Mouse (Mus musculus): Measurements from ENCODE around the gene St13. TPM values are rescaled to one million over a fixed set of nuclear protein-coding genes. Genes with fewer than 3 reads are reported as not detected.
"Not testable (repeated sequence)": the region's sequence is repeated elsewhere in the genome, so short reads cannot be mapped to it uniquely, and the experiment has no call there.

St13 gene
- total RNA-seq (2022) = 100 to 1,000 TPM; 102 to 114 (median 104) TPM

DNA sequence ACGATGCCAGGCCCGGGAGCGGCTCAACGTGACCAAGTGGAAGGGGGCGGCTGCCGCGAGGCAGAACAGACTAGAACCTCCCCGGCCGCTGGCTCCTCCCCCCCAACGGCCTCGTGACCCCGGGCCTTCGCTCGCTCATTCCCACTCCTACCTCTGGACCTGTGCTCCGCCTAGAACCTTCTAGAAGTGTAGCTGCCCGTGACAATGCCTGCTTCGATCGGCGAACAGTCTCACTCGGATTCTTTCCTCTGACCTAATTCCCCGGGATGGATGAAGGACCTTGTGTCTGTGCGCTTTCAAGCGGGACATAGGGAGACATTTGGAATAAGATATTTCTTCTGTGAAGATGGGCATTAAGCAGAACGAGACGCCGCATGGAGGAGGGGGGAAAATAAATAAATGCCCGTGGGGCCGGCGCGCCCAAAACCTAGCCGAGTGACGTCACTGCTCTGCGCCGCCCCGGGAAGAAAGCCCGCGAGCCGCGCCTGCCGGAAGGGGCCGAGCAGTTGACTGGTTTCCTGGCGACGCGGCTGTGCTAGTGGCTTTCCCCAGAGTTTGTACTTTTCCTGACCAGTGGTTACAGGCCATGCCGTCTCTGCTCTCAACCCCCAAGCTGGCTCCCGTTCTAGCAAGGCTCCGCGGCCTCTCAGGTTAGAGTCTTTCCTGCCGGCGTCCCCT lies at the start of gene St13, which contains the start of gene Xpnpep3:
Gene St13 (minus strand): TSS at position 440 of the 678 bp plus-strand sequence.
Gene Xpnpep3 (plus strand): TSS at position 501 of the 678 bp plus-strand sequence.
- DNase-seq (ENCODE audit: low spot score) = peak; percentile 98

GRCm38 (mm10) chr15:81448463-81448862 lies 48.6 kb upstream of the St13 start:
- DNase-seq (ENCODE audit: low spot score) = peak; percentile 82

DNA sequence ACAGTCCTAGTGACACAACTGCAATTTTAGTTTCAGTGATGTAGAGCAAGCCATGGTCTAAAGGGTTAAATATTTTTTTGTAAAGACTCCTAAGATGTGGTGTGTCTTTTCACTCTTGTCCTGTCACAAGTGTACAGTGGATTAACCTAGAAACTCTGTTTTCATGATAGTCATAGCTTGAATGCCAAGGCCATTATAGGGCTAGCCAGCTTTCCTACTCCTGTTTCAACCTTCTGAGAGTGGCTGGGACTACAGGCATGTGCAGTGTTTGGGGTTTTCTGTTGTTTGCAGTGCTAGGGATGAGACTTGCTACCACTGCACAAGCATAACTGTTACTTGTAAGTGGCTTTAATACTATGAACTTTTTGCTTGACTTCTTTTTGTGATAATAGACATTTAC lies 39.4 kb upstream of the St13 start:
- DNase-seq (ENCODE audit: low spot score) = no peak

DNA sequence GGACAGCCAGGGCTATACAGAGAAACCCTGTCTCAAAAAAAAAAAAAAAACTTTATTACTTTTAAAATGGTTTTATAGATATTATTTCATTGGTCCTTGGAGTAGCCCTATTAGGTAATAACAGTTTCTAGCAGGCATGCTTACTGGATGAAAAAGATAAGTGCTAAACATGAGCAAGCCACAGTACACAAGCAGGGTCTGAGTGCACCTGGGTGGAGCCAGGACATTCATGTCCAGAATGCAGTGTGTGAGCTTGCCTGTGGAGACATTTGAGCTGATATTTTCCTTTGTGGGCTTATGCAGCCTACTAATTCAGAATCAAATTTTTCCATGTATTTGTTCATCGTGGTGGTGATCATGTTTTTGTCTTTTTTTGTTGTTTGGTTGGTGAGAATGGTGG lies 38.5 kb upstream of the St13 start:
- no peak for DNase-seq (ENCODE audit: low spot score)

- DNase-seq (ENCODE audit: low spot score) = no peak
Measured at GRCm38 (mm10) chr15:81431195-81431594, 31.3 kb upstream of the St13 start.

DNA sequence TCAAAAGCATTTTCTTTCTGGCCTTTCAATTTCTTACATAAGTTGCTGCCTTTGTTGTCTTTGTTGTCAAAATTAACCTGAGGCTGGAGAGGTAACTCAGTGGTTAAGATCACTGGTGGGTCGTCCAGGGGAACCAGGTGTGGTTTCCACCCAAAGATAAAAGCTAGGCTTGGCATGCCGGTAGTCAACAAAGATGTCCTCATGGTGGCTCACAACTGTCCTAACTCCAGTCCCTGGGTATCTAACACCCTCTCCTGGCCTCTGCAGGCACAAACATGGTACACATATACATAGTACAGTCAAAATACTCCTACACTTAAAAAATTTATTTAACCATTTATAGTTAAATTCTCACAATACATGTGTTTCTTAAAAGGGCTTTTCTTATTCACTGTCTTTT lies 28.1 kb upstream of the St13 start:
- DNase-seq (ENCODE audit: low spot score) = no peak

GRCm38 (mm10) chr15:81425311-81425710 lies 25.4 kb upstream of the St13 start:
- DNase-seq (ENCODE audit: low spot score) = no peak

- DNase-seq (ENCODE audit: low spot score) = no peak
Measured at GRCm38 (mm10) chr15:81422156-81422681, 22.3 kb upstream of the St13 start.

- no peak for DNase-seq (ENCODE audit: low spot score)
Measured at GRCm38 (mm10) chr15:81421454-81421853, 21.6 kb upstream of the St13 start.

DNA sequence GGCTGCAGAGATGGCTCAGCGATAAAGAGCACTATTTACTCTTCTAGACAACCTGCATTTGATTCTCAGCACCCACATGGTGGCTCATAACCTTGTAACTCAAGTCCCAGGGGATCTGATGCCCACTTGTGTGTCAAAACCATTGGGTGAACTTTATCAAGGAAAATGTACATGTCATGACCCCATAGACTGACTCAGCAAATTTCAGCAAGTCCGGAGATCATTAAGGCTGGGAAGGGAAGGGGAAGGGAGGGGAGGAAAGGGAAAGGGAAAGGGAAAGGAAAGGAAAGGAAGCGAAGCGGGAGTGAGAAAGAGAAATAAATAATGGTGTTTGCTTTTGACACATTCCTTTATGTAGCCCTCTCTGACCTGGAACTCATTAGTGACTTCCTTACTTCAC lies 18.2 kb upstream of the St13 start:
- DNase-seq (ENCODE audit: low spot score) = no peak

DNA sequence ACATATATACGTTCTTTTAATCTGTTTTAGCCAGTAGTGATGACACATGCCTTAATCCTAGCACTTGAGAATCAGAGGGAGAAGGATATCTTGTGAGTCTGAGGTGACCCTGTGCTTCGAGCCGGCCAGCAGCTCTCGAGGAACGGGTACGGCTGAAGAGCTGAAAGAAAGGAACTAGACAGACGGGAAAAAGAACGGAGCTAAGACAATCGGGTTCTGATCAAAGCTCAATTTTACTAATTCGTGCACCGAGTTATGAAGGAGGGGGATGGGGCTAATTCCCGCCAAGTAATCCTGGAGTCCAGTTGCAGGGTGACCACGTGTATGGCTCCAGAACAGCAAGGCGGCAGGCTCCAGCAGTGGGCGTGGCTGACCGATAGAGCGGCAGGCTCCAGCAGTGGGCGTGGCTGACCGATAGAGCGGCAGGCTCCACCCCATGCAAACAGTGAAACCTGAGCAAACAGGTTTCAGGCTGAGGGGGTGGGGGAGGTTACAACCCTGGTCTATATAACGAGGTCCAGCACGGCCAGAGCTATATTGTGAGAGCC lies 17.0 kb upstream of the St13 start:
- DNase-seq (ENCODE audit: low spot score) = not testable (repeated sequence)

- DNase-seq (ENCODE audit: low spot score) = no peak
Measured at GRCm38 (mm10) chr15:81408199-81408598, 8.3 kb upstream of the St13 start, which contains the start of gene Dnajb7. Gene Dnajb7 (minus strand): TSS chr15:81408299.

DNA sequence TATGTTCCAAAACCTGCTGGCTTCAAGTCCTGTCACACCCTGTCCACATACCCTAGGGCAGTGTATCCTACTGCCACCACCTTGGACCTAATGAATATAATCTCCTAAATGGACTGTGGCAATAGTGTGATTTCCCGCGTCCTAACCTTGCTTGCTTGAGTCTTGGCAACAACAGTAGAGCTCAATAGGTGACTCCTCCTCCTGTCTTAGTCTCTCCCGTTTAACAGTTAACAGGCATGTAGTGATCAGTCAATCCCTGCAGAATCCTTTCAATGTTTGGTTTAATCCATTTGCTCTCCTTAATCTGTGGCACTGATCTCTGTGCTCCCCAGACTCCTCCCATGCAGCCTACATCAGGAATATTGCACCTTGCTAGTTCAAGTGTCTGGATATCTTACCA lies 5.1 kb upstream of the St13 start:
- no peak for DNase-seq (ENCODE audit: low spot score)

- no peak for DNase-seq (ENCODE audit: low spot score)
Measured at GRCm38 (mm10) chr15:81399297-81399637, 610 bp downstream of the St13 start.

GRCm38 (mm10) chr15:81398189-81398588 lies 1.7 kb downstream of the St13 start:
- DNase-seq (ENCODE audit: low spot score) = no peak

DNA sequence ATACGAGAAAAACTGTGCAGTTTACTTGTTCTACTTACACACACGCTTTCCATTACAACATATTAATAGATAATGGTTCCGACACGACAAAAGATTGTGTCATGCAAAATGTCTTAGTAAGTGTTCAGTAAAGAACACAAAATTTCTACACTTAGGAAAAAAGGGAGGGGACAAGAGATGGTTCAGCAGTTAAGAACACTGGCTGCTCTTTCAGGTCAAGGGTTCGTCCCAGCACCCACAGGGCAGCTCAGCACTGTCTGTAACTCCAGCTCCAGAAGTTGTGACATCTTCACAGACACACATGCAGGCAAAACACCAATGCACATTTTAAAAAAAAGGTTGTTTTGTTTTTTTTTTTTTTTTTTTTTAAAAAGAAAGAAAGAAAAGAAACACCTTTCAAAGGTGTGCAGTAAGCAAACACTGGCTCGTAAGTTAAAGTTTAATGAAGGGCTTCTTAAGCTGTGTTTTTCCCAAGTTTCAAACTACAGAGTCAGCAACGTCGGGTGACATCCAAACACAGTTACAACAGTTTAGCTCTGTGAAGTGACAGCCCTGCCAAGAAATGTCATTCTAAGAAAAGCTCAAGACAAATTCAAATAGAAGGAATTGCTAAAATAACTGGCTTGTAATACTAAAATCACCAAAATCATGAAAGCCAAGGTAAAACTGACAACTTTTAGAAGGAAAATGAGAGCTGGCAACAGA lies 5.5 kb downstream of the St13 start:
- no peak for DNase-seq (ENCODE audit: low spot score)

- DNase-seq (ENCODE audit: low spot score) = peak; percentile 27
Measured at GRCm38 (mm10) chr15:81392997-81393396, 6.9 kb downstream of the St13 start.

GRCm38 (mm10) chr15:81386327-81386726 lies 13.6 kb downstream of the St13 start:
- DNase-seq (ENCODE audit: low spot score) = no peak

- no peak for DNase-seq (ENCODE audit: low spot score)
Measured at GRCm38 (mm10) chr15:81378845-81379244, 21.0 kb downstream of the St13 start.

- no peak for DNase-seq (ENCODE audit: low spot score)
Measured at GRCm38 (mm10) chr15:81374621-81375020, 25.3 kb downstream of the St13 start.

GRCm38 (mm10) chr15:81370356-81370755 lies 29.5 kb downstream of the St13 start:
- DNase-seq (ENCODE audit: low spot score) = no peak

- DNase-seq (ENCODE audit: low spot score) = no peak
Measured at GRCm38 (mm10) chr15:81368601-81369000, 31.3 kb downstream of the St13 start.

GRCm38 (mm10) chr15:81366241-81366640 lies 33.6 kb downstream of the St13 start:
- no peak for DNase-seq (ENCODE audit: low spot score)
